ENCODE assay signal across 29 mouse cellular contexts in genomic region chr7:69670211-69670610, GRCm38 (mm10).
DNase-seq lines count a peak whose midpoint lies in the region; ATAC-seq and TF ChIP-seq lines count a peak whose summit lies in the region.
"Had no signal": no experiment of that assay in that cellular context is flagged by ENCODE, and none has a peak within 500 bp of the region (broad histone marks: within the 10 kb centered on the region; RNA-seq: fewer than 3 reads in every experiment).

No protein-coding gene starts in this region.

- H3K27me3 ChIP-seq in hindbrain, postnatal 0 days (ENCODE audit: insufficient read depth, low read length): no peaks in the 10 kb centered on the region
- no peaks in the 10 kb centered on the region for H3K27me3 ChIP-seq in hindbrain, embryonic 10.5 days (ENCODE audit: insufficient read depth, poor library complexity, severe bottlenecking)
- H3K27me3 ChIP-seq in midbrain, embryonic 15.5 days (replicated peaks): no peaks in the 10 kb centered on the region
- H3K27me3 ChIP-seq: CH12.LX; embryonic facial prominence, embryonic 13.5 days; hindbrain, embryonic 13.5 days; Patski had no signal

- H3K4me2 ChIP-seq in hindbrain, postnatal 0 days (ENCODE audit: low read depth, low read length): no peak overlapping the region
- no peak overlapping the region for H3K4me2 ChIP-seq in midbrain, embryonic 15.5 days
- H3K4me2 ChIP-seq: embryonic facial prominence, embryonic 13.5 days; heart, embryonic 11.5 days; hindbrain, embryonic 13.5 days had no signal

- ATAC-seq in hindbrain, postnatal 0 days: no peak
- no peak for ATAC-seq in cerebellum, adult (ENCODE audit: insufficient number of reproducible peaks, low FRiP score, low TSS enrichment)
- ATAC-seq in midbrain, embryonic 15.5 days (replicated peaks): no peak
- ATAC-seq: forebrain, embryonic 14.5 days; forebrain, postnatal 0 days; hindbrain, embryonic 16.5 days; inflammation-experienced regulatory T-cells, adult 6 months; intestine, embryonic 16.5 days; Patski had no signal

- no peak overlapping the region for H3K9ac ChIP-seq in hindbrain, postnatal 0 days (replicated peaks; ENCODE audit: low read length)
- no peak overlapping the region for H3K9ac ChIP-seq in midbrain, embryonic 15.5 days
- H3K9ac ChIP-seq: embryonic facial prominence, embryonic 13.5 days; forebrain, postnatal 0 days; hindbrain, embryonic 13.5 days had no signal

- TF ChIP-seq CTCF in hindbrain, postnatal 0 days (IDR thresholded peaks at IDR 0.05; ENCODE audit: low read depth): no peak

- no peak overlapping the region for H3K27ac ChIP-seq in hindbrain, postnatal 0 days
- no peak overlapping the region for H3K27ac ChIP-seq in hindbrain, embryonic 10.5 days
- H3K27ac ChIP-seq in midbrain, embryonic 15.5 days: no peak overlapping the region
- H3K27ac ChIP-seq: embryonic facial prominence, embryonic 10.5 days; embryonic facial prominence, embryonic 13.5 days; gastrocnemius, adult 2 months; hindbrain, embryonic 13.5 days had no signal

- H3K4me1 ChIP-seq in hindbrain, postnatal 0 days (ENCODE audit: insufficient read depth, low read length): no peaks in the 10 kb centered on the region
- no peaks in the 10 kb centered on the region for H3K4me1 ChIP-seq in hindbrain, embryonic 10.5 days (replicated peaks)
- no peaks in the 10 kb centered on the region for H3K4me1 ChIP-seq in midbrain, embryonic 15.5 days
- H3K4me1 ChIP-seq: embryonic facial prominence, embryonic 10.5 days; embryonic facial prominence, embryonic 13.5 days; hindbrain, embryonic 13.5 days had no signal

- H3K9me3 ChIP-seq in hindbrain, postnatal 0 days (ENCODE audit: low read length): no peaks in the 10 kb centered on the region
- H3K9me3 ChIP-seq in hindbrain, embryonic 10.5 days: no peaks in the 10 kb centered on the region
- no peaks in the 10 kb centered on the region for H3K9me3 ChIP-seq in midbrain, embryonic 15.5 days
- H3K9me3 ChIP-seq: embryonic facial prominence, embryonic 10.5 days; embryonic facial prominence, embryonic 13.5 days; hindbrain, embryonic 13.5 days had no signal

- H3K36me3 ChIP-seq in hindbrain, postnatal 0 days (ENCODE audit: insufficient read depth, low read length): no peaks in the 10 kb centered on the region
- no peaks in the 10 kb centered on the region for H3K36me3 ChIP-seq in hindbrain, embryonic 10.5 days
- no peaks in the 10 kb centered on the region for H3K36me3 ChIP-seq in midbrain, embryonic 15.5 days (replicated peaks)
- H3K36me3 ChIP-seq: embryonic facial prominence, embryonic 10.5 days; embryonic facial prominence, embryonic 13.5 days; hindbrain, embryonic 13.5 days had no signal

- H3K4me3 ChIP-seq in hindbrain, postnatal 0 days (ENCODE audit: low read length): no peak overlapping the region
- H3K4me3 ChIP-seq in hindbrain, embryonic 10.5 days: no peak overlapping the region
- no peak overlapping the region for H3K4me3 ChIP-seq in midbrain, embryonic 15.5 days
- H3K4me3 ChIP-seq: embryonic facial prominence, embryonic 10.5 days; embryonic facial prominence, embryonic 13.5 days; gastrocnemius, adult 2 months; hindbrain, embryonic 13.5 days had no signal

- WGBS in hindbrain, postnatal 0 days: 77% methylated on average over 1 of the region's 1 CpGs
- WGBS in hindbrain, embryonic 10.5 days: 86% methylated on average over 1 of the region's 1 CpGs
- 73% methylated on average over 1 of the region's 1 CpGs for WGBS in midbrain, embryonic 15.5 days

- DNase-seq in hindbrain, postnatal 0 days (ENCODE audit: low spot score): peak; percentile 5
- no peak for DNase-seq in hindbrain, embryonic 10.5 days (ENCODE audit: low spot score)
- peak; percentile 83 for DNase-seq in Muller cell, postnatal 12 days (ENCODE audit: inconsistent ontology term)
- DNase-seq in brain, adult 2 months (ENCODE audit: low read depth, low spot score): peak; percentile 5
- no peak for DNase-seq in thymus, postnatal 10 days (ENCODE audit: low spot score in 2 of 2)
- DNase-seq: adrenal gland, adult 8-10 months; adrenal gland, postnatal 25 days; B cell, adult 2 months; cerebellum, adult 11 months; cerebellum, adult 2 months; cerebellum, postnatal 10 days; cerebellum, postnatal 36 days; embryo, embryonic 11 days; forebrain, postnatal 0 days; gastrocnemius, adult 2 months; gastrocnemius, postnatal 14 days; heart, adult 11 months had no signal

Comparison
In these comparisons a context has a peak if more than half of its experiments do, and no peak if none do; other contexts are left out.
1. DNase-seq: peak in hindbrain, postnatal 0 days (single experiment), Muller cell, postnatal 12 days (single experiment) and brain, adult 2 months (single experiment); none in hindbrain, embryonic 10.5 days (single experiment) and thymus, postnatal 10 days (0 of 2).